Mouse (Mus musculus) gonadal fat pad, adult 2 months (tissue): ENCODE data around the gene Fam149b. TPM values are rescaled to one million over a fixed set of nuclear protein-coding genes. Genes with fewer than 3 reads are reported as not detected.
A peak's percentile ranks its signal among the peaks of the same experiment; 100 is the strongest.
"Not testable (repeated sequence)": the region's sequence is repeated elsewhere in the genome, so short reads cannot be mapped to it uniquely, and the experiment has no call there.

Experiments used
- DNase-seq: peaks from one replicate; pipeline ENCODE4 v3.0.0-alpha.2; 2012; ENCODE audit warnings: low read depth
- polyA plus RNA-seq: library from polyadenylated mRNA; depleted of rRNA; stranded (reverse); fragments of >200 nt; gene quantifications from 2 replicates; pipeline ENCODE4 v1.2.3, GENCODE M21; 2012; rRNA removed

The Fam149b gene
- polyA plus RNA-seq: 34.0 and 35.1 TPM in 2 replicates

GRCm38 (mm10) chr14:20347991-20348541 lies at the start of gene Fam149b, which contains the start of gene Ecd:
Gene Fam149b, plus strand, starts transcription at chr14:20348162.
Gene Ecd, minus strand, starts transcription at chr14:20348121.
- peak; percentile 80 for DNase-seq

- DNase-seq: not testable (repeated sequence)
Observed at GRCm38 (mm10) chr14:20305085-20305484, 42.9 kb upstream of the Fam149b start.

GRCm38 (mm10) chr14:20315137-20315536 lies 32.8 kb upstream of the Fam149b start:
- DNase-seq: no peak

GRCm38 (mm10) chr14:20319420-20319819 lies 28.5 kb upstream of the Fam149b start:
- DNase-seq: no peak

GRCm38 (mm10) chr14:20324196-20324595 lies 23.8 kb upstream of the Fam149b start:
- no peak for DNase-seq

GRCm38 (mm10) chr14:20328474-20328873 lies 19.5 kb upstream of the Fam149b start:
- DNase-seq: no peak

- no peak for DNase-seq
Observed at GRCm38 (mm10) chr14:20331316-20331715, 16.6 kb upstream of the Fam149b start.

GRCm38 (mm10) chr14:20339415-20339814 lies 8.5 kb upstream of the Fam149b start:
- DNase-seq: no peak

- no peak for DNase-seq
Observed at GRCm38 (mm10) chr14:20340149-20340548, 7.8 kb upstream of the Fam149b start.

- DNase-seq: no peak
Observed at GRCm38 (mm10) chr14:20340866-20341265, 7.1 kb upstream of the Fam149b start.

- DNase-seq: no peak
Observed at GRCm38 (mm10) chr14:20345885-20346284, 2.1 kb upstream of the Fam149b start.

GRCm38 (mm10) chr14:20347441-20347990 lies 446 bp upstream of the Fam149b start:
- peak; percentile 52 for DNase-seq

GRCm38 (mm10) chr14:20363230-20363629 lies 15.3 kb downstream of the Fam149b start:
- no peak for DNase-seq

- DNase-seq: no peak
Observed at GRCm38 (mm10) chr14:20368271-20368670, 20.3 kb downstream of the Fam149b start.

- DNase-seq: no peak
Observed at GRCm38 (mm10) chr14:20370798-20371197, 22.8 kb downstream of the Fam149b start.

- no peak for DNase-seq
Observed at GRCm38 (mm10) chr14:20371854-20372253, 23.9 kb downstream of the Fam149b start.

- DNase-seq: no peak
Observed at GRCm38 (mm10) chr14:20377112-20377521, 29.2 kb downstream of the Fam149b start.

- DNase-seq: no peak
Observed at GRCm38 (mm10) chr14:20378313-20379061, 30.5 kb downstream of the Fam149b start.

- DNase-seq: no peak
Observed at GRCm38 (mm10) chr14:20379087-20379640, 31.2 kb downstream of the Fam149b start.

GRCm38 (mm10) chr14:20379753-20380430 lies 31.9 kb downstream of the Fam149b start:
- DNase-seq: no peak

GRCm38 (mm10) chr14:20388441-20389129 lies 40.6 kb downstream of the Fam149b start, which contains the start of gene Dnajc9:
Gene Dnajc9, minus strand, starts transcription at chr14:20388910.
- DNase-seq: no peak
